Mouse (Mus musculus) brain, embryonic 18.5 days (tissue): ENCODE data around the gene Bri3.

Experiments used
- DNase-seq: peaks from one replicate; pipeline ENCODE4 v3.0.0-alpha.2; 2012; ENCODE audit warnings: low read depth, low spot score

Bri3 gene

GRCm38 (mm10) chr5:144234714-144235113, 9.5 kb upstream of the Bri3 start:
- no peak for DNase-seq

GRCm38 (mm10) chr5:144238969-144239368, 5.3 kb upstream of the Bri3 start:
- no peak for DNase-seq

- DNase-seq = no peak
These were observed 1.4 kb downstream of the Bri3 start for GRCm38 (mm10) chr5:144245592-144245991.

- DNase-seq = no peak
These were observed 2.4 kb downstream of the Bri3 start for GRCm38 (mm10) chr5:144246669-144247068.

- no peak for DNase-seq
These were observed 3.1 kb downstream of the Bri3 start for GRCm38 (mm10) chr5:144247307-144247706.

- DNase-seq = no peak
These were observed 3.8 kb downstream of the Bri3 start for GRCm38 (mm10) chr5:144247906-144248585.

GRCm38 (mm10) chr5:144249871-144250270, 5.6 kb downstream of the Bri3 start:
- DNase-seq = no peak

- no peak for DNase-seq
These were observed 7.8 kb downstream of the Bri3 start for GRCm38 (mm10) chr5:144251876-144252577.

- DNase-seq = no peak
These were observed 9.0 kb downstream of the Bri3 start for GRCm38 (mm10) chr5:144253212-144253611.

GRCm38 (mm10) chr5:144254122-144254810, 10.0 kb downstream of the Bri3 start:
- no peak for DNase-seq

- peak; percentile 61 for DNase-seq
These were observed 10.8 kb downstream of the Bri3 start for GRCm38 (mm10) chr5:144254811-144255631.

- no peak for DNase-seq
These were observed 11.6 kb downstream of the Bri3 start for GRCm38 (mm10) chr5:144255632-144256540.

GRCm38 (mm10) chr5:144256541-144256870, 12.3 kb downstream of the Bri3 start:
- no peak for DNase-seq

GRCm38 (mm10) chr5:144256888-144257287, 12.7 kb downstream of the Bri3 start:
- DNase-seq = no peak

GRCm38 (mm10) chr5:144257451-144258110, 13.3 kb downstream of the Bri3 start:
- DNase-seq = no peak

- no peak for DNase-seq
These were observed 13.9 kb downstream of the Bri3 start for GRCm38 (mm10) chr5:144258131-144258611.

- no peak for DNase-seq
These were observed 14.4 kb downstream of the Bri3 start for GRCm38 (mm10) chr5:144258687-144259086.

GRCm38 (mm10) chr5:144259228-144259627, 15.0 kb downstream of the Bri3 start:
- DNase-seq = no peak

- DNase-seq = no peak
These were observed 16.2 kb downstream of the Bri3 start for GRCm38 (mm10) chr5:144260464-144260863.

GRCm38 (mm10) chr5:144261309-144261708, 17.1 kb downstream of the Bri3 start:
- DNase-seq = no peak
